7 mouse cellular contexts compared by ENCODE assay signal in the genomic region with DNA sequence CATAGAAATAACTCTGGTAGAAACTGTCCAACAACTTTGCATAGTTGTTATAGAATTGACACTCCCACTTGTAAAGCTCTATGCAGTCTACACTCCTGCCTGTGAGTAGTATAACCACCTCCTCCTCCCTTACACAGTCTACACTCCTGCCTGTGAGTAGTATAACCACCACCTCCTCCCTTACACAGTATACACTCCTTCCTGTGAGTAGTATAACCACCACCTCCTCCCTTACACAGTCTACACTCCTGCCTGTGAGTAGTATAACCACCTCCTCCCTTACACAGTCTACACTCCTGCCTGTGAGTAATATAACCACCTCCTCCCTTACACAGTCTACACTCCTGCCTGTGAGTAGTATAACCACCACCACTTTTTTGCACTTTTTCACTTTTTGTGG. TPM values are rescaled to one million over a fixed set of nuclear protein-coding genes. Genes with fewer than 3 reads are reported as not detected.
A peak's percentile ranks its signal among the peaks of the same experiment; 100 is the strongest.
DNase-seq lines count a peak whose midpoint lies in the region; ATAC-seq and TF ChIP-seq lines count a peak whose summit lies in the region.
"Not testable (repeated sequence)": the region's sequence is repeated elsewhere in the genome, so short reads cannot be mapped to it uniquely, and the experiment has no call there.

No protein-coding gene starts in this region.

- not testable (repeated sequence) for H3K9ac ChIP-seq in embryonic facial prominence, embryonic 15.5 days; heart, embryonic 11.5 days (ENCODE audit: low read depth, low read length); liver, embryonic 11.5 days (ENCODE audit: low read depth, low read length); midbrain, embryonic 11.5 days (ENCODE audit: low read length)

- H3K9me3 ChIP-seq in embryonic facial prominence, embryonic 15.5 days (replicated peaks); heart, embryonic 11.5 days (replicated peaks; ENCODE audit: control insufficient read depth, low read length); liver, embryonic 11.5 days (ENCODE audit: control insufficient read depth, low read length); midbrain, embryonic 11.5 days (ENCODE audit: control insufficient read depth, low read length): not testable (repeated sequence)

- H3K27ac ChIP-seq in embryonic facial prominence, embryonic 15.5 days (replicated peaks); heart, embryonic 11.5 days (ENCODE audit: low read depth, low read length); liver, embryonic 11.5 days (ENCODE audit: low read depth, low read length); midbrain, embryonic 11.5 days (ENCODE audit: low read depth, low read length): not testable (repeated sequence)

- H3K36me3 ChIP-seq in embryonic facial prominence, embryonic 15.5 days: peaks cover 27% of the 10 kb centered on the region
- not testable (repeated sequence) for H3K36me3 ChIP-seq in heart, embryonic 11.5 days (ENCODE audit: control insufficient read depth, insufficient read depth, low read length); liver, embryonic 11.5 days (ENCODE audit: control insufficient read depth, insufficient read depth, low read length); midbrain, embryonic 11.5 days (ENCODE audit: control insufficient read depth, insufficient read depth, low read length)

- ATAC-seq in embryonic facial prominence, embryonic 15.5 days (ENCODE audit: insufficient number of reproducible peaks, low FRiP score, low TSS enrichment, low read depth): 0 out of 2 replicates have a peak, but pooled peaks have one; percentile 65
- peak; percentile 84; the same call in 1 of the 2 replicates for ATAC-seq in heart, embryonic 11.5 days (replicated peaks; ENCODE audit: insufficient number of reproducible peaks, low FRiP score, low TSS enrichment)
- ATAC-seq in liver, embryonic 11.5 days (replicated peaks; ENCODE audit: low FRiP score): peak; percentile 68
- peak; percentile 70 for ATAC-seq in midbrain, embryonic 11.5 days (ENCODE audit: low FRiP score)

- not testable (repeated sequence) for TF ChIP-seq POLR2A in brain, embryonic 14.5 days (IDR thresholded peaks at IDR 0.05; ENCODE audit: borderline replicate concordance, extremely low read depth, insufficient read depth, insufficient read length, poor library complexity, severe bottlenecking)

- DNase-seq in brain, embryonic 14.5 days (ENCODE audit: low read depth): peak; percentile 37
- peak; percentile 35 for DNase-seq in induced T-regulatory cell, adult 2 months (ENCODE audit: low read depth)
- peak; percentile 36 for DNase-seq in liver, embryonic 11.5 days (ENCODE audit: low spot score)
- DNase-seq in midbrain, embryonic 11.5 days (ENCODE audit: low spot score, missing footprints): not testable (repeated sequence)
- peak; percentile 23 for DNase-seq in retina, adult 2 months (ENCODE audit: low read depth, low spot score)

- not testable (repeated sequence) for H3K27me3 ChIP-seq in embryonic facial prominence, embryonic 15.5 days; heart, embryonic 11.5 days (ENCODE audit: control insufficient read depth, insufficient read depth, low read length); liver, embryonic 11.5 days (replicated peaks; ENCODE audit: control insufficient read depth, insufficient read depth, low read length); midbrain, embryonic 11.5 days (ENCODE audit: control insufficient read depth, insufficient read depth, low read length)

- H3K4me2 ChIP-seq in embryonic facial prominence, embryonic 15.5 days (replicated peaks); heart, embryonic 11.5 days; liver, embryonic 11.5 days; midbrain, embryonic 11.5 days: not testable (repeated sequence)

- not testable (repeated sequence) for H3K4me1 ChIP-seq in embryonic facial prominence, embryonic 15.5 days; heart, embryonic 11.5 days (ENCODE audit: control insufficient read depth, insufficient read depth, low read length); liver, embryonic 11.5 days (replicated peaks; ENCODE audit: control insufficient read depth, insufficient read depth, low read length); midbrain, embryonic 11.5 days (ENCODE audit: control insufficient read depth, insufficient read depth, low read length)

- TF ChIP-seq CTCF in brain, embryonic 14.5 days (IDR thresholded peaks at IDR 0.05; ENCODE audit: borderline replicate concordance, extremely low read depth, insufficient read depth, insufficient read length): not testable (repeated sequence)

- not testable (repeated sequence) for H3K4me3 ChIP-seq in embryonic facial prominence, embryonic 15.5 days (replicated peaks); heart, embryonic 11.5 days (ENCODE audit: low read depth, low read length); liver, embryonic 11.5 days (ENCODE audit: low read depth, low read length); midbrain, embryonic 11.5 days (ENCODE audit: low read depth, low read length)

RNA-seq across cellular contexts. Expression of a gene that starts 27.7 kb away (rescaled TPM):
- polyA plus RNA-seq in brain, embryonic 14.5 days (2012; rRNA removed): 36.0 and 41.8 TPM in 2 replicates
- polyA plus RNA-seq in embryonic facial prominence, embryonic 15.5 days (2015; fragmentation: Nextera tagmentation; extraction: Ambion mirVana): 10.3 and 10.7 TPM in 2 replicates
- polyA plus RNA-seq in heart, embryonic 11.5 days (2014; fragmentation: Nextera tagmentation; extraction: Ambion mirVana): 7.9 and 9.1 TPM in 2 replicates
- polyA plus RNA-seq in liver, embryonic 11.5 days (2014; fragmentation: Nextera tagmentation; extraction: Ambion mirVana): 7.6 and 9.2 TPM in 2 replicates
- 10.5 and 12.0 TPM in 2 replicates for polyA plus RNA-seq in midbrain, embryonic 11.5 days (2014; fragmentation: Nextera tagmentation; extraction: Ambion mirVana)
